Mouse (Mus musculus) myocyte (in vitro differentiated cells): ENCODE measurements around the gene Mdc1. TPM values are rescaled to one million over a fixed set of nuclear protein-coding genes. Genes with fewer than 3 reads are reported as not detected.

Source experiments
- H3K27me3 ChIP-seq: one replicate; pipeline ENCODE4 v1.6.1; 2011; ENCODE audit not compliant: control insufficient read depth, insufficient read depth, insufficient read length
- H3K36me3 ChIP-seq: one replicate; pipeline ENCODE4 v1.6.1; 2011; ENCODE audit not compliant: control insufficient read depth, insufficient read depth
- H3K4me2 ChIP-seq: one replicate; pipeline ENCODE4 v1.6.1; 2011; ENCODE audit warnings: low read depth, control low read depth
- H3K4me3 ChIP-seq: one replicate; pipeline ENCODE4 v1.5.1; 2011; ENCODE audit warnings: mild to moderate bottlenecking, control low read depth, moderate library complexity
- H3K79me2 ChIP-seq: one replicate; pipeline ENCODE4 v1.6.1; 2011; ENCODE audit not compliant: control insufficient read depth, insufficient read depth
- H3ac ChIP-seq: one replicate; pipeline ENCODE4 v1.6.1; 2011; ENCODE audit not compliant: control insufficient read depth, insufficient read length
- CEBPB ChIP-seq: IDR thresholded peaks from 2 replicates; pipeline ENCODE4 v1.6.1; 2011; ENCODE audit warnings: mild to moderate bottlenecking, moderate library complexity; ENCODE audit not compliant: poor library complexity, insufficient read depth, severe bottlenecking
- E2F4 ChIP-seq: IDR thresholded peaks from one replicate; pipeline ENCODE4 v1.6.1; 2011; ENCODE audit warnings: mild to moderate bottlenecking, control low read depth, moderate library complexity; ENCODE audit not compliant: insufficient read depth
- MYOD1 ChIP-seq, 3 experiments: IDR thresholded peaks; one replicate each; pipeline ENCODE4 v1.6.1; 2011; ENCODE audit warnings: control low read depth in 2 of 3, low read depth in 2 of 3, mild to moderate bottlenecking in 2 of 3, moderate library complexity in 1 of 3; ENCODE audit not compliant: insufficient read length in 2 of 3, control insufficient read depth in 1 of 3
- MYOG ChIP-seq, 3 experiments: IDR thresholded peaks; one replicate each; pipeline ENCODE4 v1.6.1; 2011; ENCODE audit warnings: control low read depth in 2 of 3, low read depth in 2 of 3, mild to moderate bottlenecking in 2 of 3; ENCODE audit not compliant: insufficient read length in 2 of 3, control insufficient read depth in 1 of 3, insufficient read depth in 1 of 3
- POLR2A ChIP-seq: IDR thresholded peaks from one replicate; pipeline ENCODE4 v1.6.1; 2011; ENCODE audit warnings: low read depth, mild to moderate bottlenecking, control low read depth, moderate library complexity; ENCODE audit not compliant: insufficient read length
- POLR2AphosphoS2 ChIP-seq: IDR thresholded peaks from one replicate; pipeline ENCODE4 v1.6.1; 2011; ENCODE audit warnings: low read depth, control low read depth; ENCODE audit not compliant: insufficient read length
- REST ChIP-seq: IDR thresholded peaks from one replicate; pipeline ENCODE4 v1.6.1; 2011; ENCODE audit warnings: mild to moderate bottlenecking, control low read depth, moderate library complexity; ENCODE audit not compliant: insufficient read depth, insufficient read length
- SRF ChIP-seq: IDR thresholded peaks from one replicate; pipeline ENCODE4 v1.6.1; 2011; ENCODE audit warnings: low read depth; ENCODE audit not compliant: control insufficient read depth, insufficient read length
- TCF12 ChIP-seq: IDR thresholded peaks from one replicate; pipeline ENCODE4 v1.6.1; 2011; ENCODE audit warnings: mild to moderate bottlenecking, control low read depth; ENCODE audit not compliant: poor library complexity, insufficient read depth, severe bottlenecking
- TCF3 ChIP-seq: IDR thresholded peaks from one replicate; pipeline ENCODE4 v1.6.1; 2011; ENCODE audit warnings: low read depth, control low read depth; ENCODE audit not compliant: insufficient read length
- USF1 ChIP-seq: IDR thresholded peaks from one replicate; pipeline ENCODE4 v1.6.1; 2011; ENCODE audit warnings: low read depth, mild to moderate bottlenecking, control low read depth, moderate library complexity
- polyA plus RNA-seq: library from polyadenylated mRNA; unstranded; fragments of >200 nt; fragmentation: generic; extraction: Trizol; gene quantifications from one replicate; pipeline ENCODE4 v1.2.1, GENCODE M21; 2012; ENCODE audit warnings: missing spikeins

Gene Mdc1
- polyA plus RNA-seq, 1 experiment: 7.0 TPM

DNA sequence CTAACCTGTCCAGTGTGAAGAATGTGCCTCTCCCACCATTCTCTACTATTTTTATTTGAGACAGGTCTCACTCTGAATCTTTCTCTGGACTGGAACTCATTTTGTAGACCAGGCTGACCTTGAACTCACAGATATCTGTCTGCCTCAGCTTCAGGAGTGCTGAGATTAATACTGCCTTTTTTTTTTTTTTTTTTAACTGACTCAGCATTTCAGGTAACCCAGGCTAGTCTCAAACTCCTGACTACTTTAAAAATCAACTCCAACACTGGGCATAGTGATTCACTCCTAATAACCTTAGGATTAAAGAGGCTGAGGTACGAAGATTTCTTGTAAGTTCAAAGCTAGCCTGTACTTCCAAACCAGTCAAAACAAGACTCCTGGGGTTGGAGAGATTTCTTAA, 64.3 kb downstream of the Mdc1 start:
- Histone ChIP-seq H3K79me2 (no peaks in the 10 kb centered on the region), H3K4me3 (no peak overlapping the region), H3K27me3 (no peaks in the 10 kb centered on the region), H3K4me2 (no peak overlapping the region), H3ac (no peak overlapping the region), H3K36me3 (peaks cover 7% of the 10 kb centered on the region)
- TF ChIP-seq USF1 (no peak), REST (no peak), TCF12 (no peak), POLR2A (no peak), MYOG (IDR thresholded peaks at IDR 0.05; ENCODE audit: control insufficient read depth in 1 of 3, insufficient read depth in 1 of 3, insufficient read length in 2 of 3, low read depth in 2 of 3) (no peak), E2F4 (no peak), CEBPB (no peak)

DNA sequence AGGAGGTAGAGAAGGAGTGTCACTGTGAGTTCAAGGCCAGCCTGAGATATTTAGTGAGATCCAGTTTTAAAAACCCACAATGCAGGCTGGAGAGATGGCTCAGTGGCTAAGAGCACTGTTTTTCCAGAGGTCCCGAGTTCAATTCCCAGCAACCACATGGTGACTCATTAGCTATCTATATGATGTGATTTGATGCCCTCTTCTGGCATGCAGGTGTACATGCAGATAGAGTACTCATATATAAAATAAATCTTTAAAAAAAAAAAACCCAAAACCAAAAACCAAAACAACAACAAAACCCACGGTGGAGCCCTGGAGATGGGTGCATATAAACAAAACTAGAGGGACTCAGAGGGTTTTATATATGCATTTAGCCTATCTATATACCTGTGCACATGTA, 66.3 kb downstream of the Mdc1 start:
- no peak overlapping the region for H3K4me2 ChIP-seq

More for the DNA sequence above, 66.3 kb downstream of the Mdc1 start:
- no peak for TF ChIP-seq POLR2AphosphoS2
- no peak for TF ChIP-seq REST
- TF ChIP-seq CEBPB: no peak
- no peak for TF ChIP-seq SRF
- no peak for TF ChIP-seq E2F4
- TF ChIP-seq POLR2A: no peak
- TF ChIP-seq USF1: no peak
- no peak for TF ChIP-seq MYOD1 (IDR thresholded peaks at IDR 0.05; ENCODE audit: control insufficient read depth in 1 of 3, insufficient read length in 2 of 3, low read depth in 2 of 3)
- TF ChIP-seq TCF12: no peak
- no peak for TF ChIP-seq TCF3
- Histone ChIP-seq H3K36me3 (peaks cover 21% of the 10 kb centered on the region), H3K4me3 (no peak overlapping the region), H3K27me3 (no peaks in the 10 kb centered on the region), H3K79me2 (peaks cover 2% of the 10 kb centered on the region), H3ac (no peak overlapping the region)

Other genes with a start within 250 kb of the Mdc1 start
- not detected for gene Sfta2, start 240.0 kb upstream of the Mdc1 start, polyA plus RNA-seq
- gene Gm9573, start 214.9 kb upstream of the Mdc1 start, polyA plus RNA-seq: not detected
- 0.05 TPM for gene Mucl3, start 197.8 kb upstream of the Mdc1 start, polyA plus RNA-seq
- 13.7 TPM for gene Vars2, start 173.9 kb upstream of the Mdc1 start, polyA plus RNA-seq
- 27.4 TPM for gene Gtf2h4, start 167.8 kb upstream of the Mdc1 start, polyA plus RNA-seq
- 65.6 TPM for gene Ddr1, start 136.9 kb upstream of the Mdc1 start, polyA plus RNA-seq
- gene Ier3, start 19.8 kb upstream of the Mdc1 start, polyA plus RNA-seq: 45.1 TPM
- gene Flot1, start 18.3 kb upstream of the Mdc1 start, polyA plus RNA-seq: 107 TPM
- 692 TPM for gene Tubb5, start 3.2 kb upstream of the Mdc1 start, polyA plus RNA-seq
- gene Nrm, start 19.8 kb downstream of the Mdc1 start, polyA plus RNA-seq: 18.5 TPM
- 46.2 TPM for gene Ppp1r18, start 24.1 kb downstream of the Mdc1 start, polyA plus RNA-seq
- gene Dhx16, start 38.3 kb downstream of the Mdc1 start, polyA plus RNA-seq: 29.4 TPM
- 33.7 TPM for gene 2310061I04Rik, start 55.9 kb downstream of the Mdc1 start, polyA plus RNA-seq
- gene Atat1, start 68.6 kb downstream of the Mdc1 start, polyA plus RNA-seq: 23.1 TPM
- gene Mrps18b, start 74.9 kb downstream of the Mdc1 start, polyA plus RNA-seq: 104 TPM
- 32.9 TPM for gene Ppp1r10, start 74.9 kb downstream of the Mdc1 start, polyA plus RNA-seq
- gene Abcf1, start 128.2 kb downstream of the Mdc1 start, polyA plus RNA-seq: 90.1 TPM
- 64.1 TPM for gene Gnl1, start 138.3 kb downstream of the Mdc1 start, polyA plus RNA-seq
- 14.1 TPM for gene Prr3, start 138.7 kb downstream of the Mdc1 start, polyA plus RNA-seq
- 0.47 TPM for gene H2-T24, start 179.0 kb downstream of the Mdc1 start, polyA plus RNA-seq
- gene H2-T23, start 191.3 kb downstream of the Mdc1 start, polyA plus RNA-seq: 13.6 TPM
- 22.1 TPM for gene H2-T22, start 201.2 kb downstream of the Mdc1 start, polyA plus RNA-seq
- not detected for gene Gm6034, start 201.4 kb downstream of the Mdc1 start, polyA plus RNA-seq
- gene Gm11127, start 216.9 kb downstream of the Mdc1 start, polyA plus RNA-seq: 0.23 TPM